41 mouse cellular contexts compared by ENCODE assay signal in genomic region chr11:61667248-61667647, GRCm38 (mm10). TPM values are rescaled to one million over a fixed set of nuclear protein-coding genes. Genes with fewer than 3 reads are reported as not detected.
"Had no signal": no experiment of that assay in that cellular context is flagged by ENCODE, and none has a peak within 500 bp of the region (broad histone marks: within the 10 kb centered on the region; RNA-seq: fewer than 3 reads in every experiment).

No protein-coding gene starts in this region.

- H3K27ac ChIP-seq: left cerebral cortex, adult 2 months; limb, embryonic 10.5 days; limb, embryonic 12.5 days; limb, embryonic 13.5 days; limb, embryonic 15.5 days; liver, embryonic 12.5 days; liver, embryonic 13.5 days; liver, embryonic 14.5 days; liver, embryonic 15.5 days; lung, embryonic 15.5 days; macrophage; midbrain, embryonic 10.5 days; midbrain, embryonic 12.5 days; midbrain, embryonic 13.5 days; midbrain, embryonic 15.5 days had no signal

- H3K4me1 ChIP-seq: limb, embryonic 15.5 days; liver, embryonic 12.5 days; liver, embryonic 15.5 days; megakaryocyte, embryonic 14.5 days; midbrain, embryonic 12.5 days; midbrain, embryonic 13.5 days; midbrain, embryonic 15.5 days had no signal

- H3K9me3 ChIP-seq: limb, embryonic 10.5 days; limb, embryonic 12.5 days; limb, embryonic 13.5 days; limb, embryonic 15.5 days; liver, embryonic 12.5 days; liver, embryonic 13.5 days; liver, embryonic 15.5 days; lung, embryonic 15.5 days; megakaryocyte, embryonic 14.5 days; midbrain, embryonic 10.5 days; midbrain, embryonic 12.5 days; midbrain, embryonic 13.5 days; midbrain, embryonic 15.5 days had no signal

- H3K36me3 ChIP-seq: limb, embryonic 10.5 days; limb, embryonic 12.5 days; limb, embryonic 13.5 days; limb, embryonic 15.5 days; liver, embryonic 12.5 days; liver, embryonic 13.5 days; liver, embryonic 15.5 days; lung, embryonic 15.5 days; midbrain, embryonic 10.5 days; midbrain, embryonic 12.5 days; midbrain, embryonic 13.5 days; midbrain, embryonic 15.5 days had no signal

- H3K4me3 ChIP-seq: left cerebral cortex, adult 2 months; limb, embryonic 10.5 days; limb, embryonic 12.5 days; limb, embryonic 13.5 days; limb, embryonic 15.5 days; liver, embryonic 12.5 days; liver, embryonic 13.5 days; liver, embryonic 15.5 days; lung, embryonic 15.5 days; megakaryocyte, embryonic 14.5 days; midbrain, embryonic 10.5 days; midbrain, embryonic 12.5 days; midbrain, embryonic 13.5 days; midbrain, embryonic 15.5 days; myocyte had no signal

- DNase-seq: left cerebral cortex, postnatal 4 days; liver; liver, embryonic 13.5 days; liver, postnatal 0 days; lung, adult 18-20 months; lung, adult 2 months; lung, embryonic 14.5 days; lung, postnatal 10 days; lung, postnatal 14 days; lung, postnatal 36 days; lung, postnatal 4 days; midbrain, embryonic 14.5 days had no signal

- H3K4me2 ChIP-seq: limb, embryonic 12.5 days; limb, embryonic 13.5 days; limb, embryonic 15.5 days; liver, embryonic 11.5 days; liver, embryonic 12.5 days; liver, embryonic 13.5 days; liver, embryonic 15.5 days; lung, embryonic 14.5 days; lung, embryonic 15.5 days; midbrain, embryonic 11.5 days; midbrain, embryonic 12.5 days; midbrain, embryonic 13.5 days; midbrain, embryonic 15.5 days had no signal

- ATAC-seq: liver, embryonic 12.5 days; lung, postnatal 0 days; midbrain, embryonic 13.5 days; midbrain, embryonic 15.5 days; midbrain, embryonic 16.5 days had no signal

- H3K27me3 ChIP-seq: limb, embryonic 13.5 days; limb, embryonic 15.5 days; liver, embryonic 13.5 days; liver, embryonic 15.5 days; lung, embryonic 15.5 days; midbrain, embryonic 13.5 days; midbrain, embryonic 15.5 days had no signal

- H3K9ac ChIP-seq: limb, embryonic 12.5 days; limb, embryonic 15.5 days; liver, embryonic 12.5 days; liver, embryonic 13.5 days; liver, embryonic 14.5 days; liver, embryonic 15.5 days; liver, postnatal 0 days; lung, embryonic 14.5 days; lung, embryonic 15.5 days; midbrain, embryonic 12.5 days; midbrain, embryonic 13.5 days; midbrain, embryonic 15.5 days had no signal

RNA-seq across cellular contexts. Expression of gene Fam83g, which starts 16.6 kb away (rescaled TPM):
- total RNA-seq: left cerebral cortex, postnatal 25 days; megakaryocyte progenitor cell, adult 5-6 weeks; megakaryocyte, adult 5-6 weeks; megakaryocyte-erythroid progenitor cell, adult 5-6 weeks; monocyte, adult 5-6 weeks had no signal
- polyA plus RNA-seq: macrophage, myocyte had no signal

RNA-seq across cellular contexts. Expression of gene Slc5a10, which starts 53.4 kb away (rescaled TPM):
- total RNA-seq: left cerebral cortex, adult 2 months; left cerebral cortex, postnatal 10 days; liver, adult 2 months; megakaryocyte progenitor cell, adult 5-6 weeks; megakaryocyte, adult 5-6 weeks; megakaryocyte-erythroid progenitor cell, adult 5-6 weeks; midbrain, postnatal 0 days; monocyte, adult 5-6 weeks had no signal
- polyA plus RNA-seq: limb, embryonic 15.5 days; liver, adult 2 months; liver, embryonic 11.5 days; liver, embryonic 12.5 days; liver, embryonic 13.5 days; liver, embryonic 14.5 days; liver, embryonic 15.5 days; liver, embryonic 16.5 days; liver, postnatal 0 days; lung, adult 2 months; lung, embryonic 14.5 days; lung, embryonic 15.5 days; macrophage; midbrain, embryonic 10.5 days; midbrain, embryonic 11.5 days; midbrain, embryonic 12.5 days; midbrain, embryonic 14.5 days; midbrain, embryonic 15.5 days; midbrain, embryonic 16.5 days had no signal
